Mouse (Mus musculus): Measurements from ENCODE around the gene Zmynd10.

GRCm38 (mm10) chr9:107579023-107579900 lies 32.2 kb downstream of the Zmynd10 start:
- no peak for TF ChIP-seq CTCF (IDR thresholded peaks at IDR 0.05; ENCODE audit: low read depth, low read length)
- TF ChIP-seq GATA1 (IDR thresholded peaks at IDR 0.05; ENCODE audit: borderline replicate concordance, low read length): no peak
